Mouse (Mus musculus): ENCODE measurements around the gene Upk1a. TPM values are rescaled to one million over a fixed set of nuclear protein-coding genes. Genes with fewer than 3 reads are reported as not detected.

Gene Upk1a
- total RNA-seq, 1 experiment from 2014 or later, result not detected

DNA sequence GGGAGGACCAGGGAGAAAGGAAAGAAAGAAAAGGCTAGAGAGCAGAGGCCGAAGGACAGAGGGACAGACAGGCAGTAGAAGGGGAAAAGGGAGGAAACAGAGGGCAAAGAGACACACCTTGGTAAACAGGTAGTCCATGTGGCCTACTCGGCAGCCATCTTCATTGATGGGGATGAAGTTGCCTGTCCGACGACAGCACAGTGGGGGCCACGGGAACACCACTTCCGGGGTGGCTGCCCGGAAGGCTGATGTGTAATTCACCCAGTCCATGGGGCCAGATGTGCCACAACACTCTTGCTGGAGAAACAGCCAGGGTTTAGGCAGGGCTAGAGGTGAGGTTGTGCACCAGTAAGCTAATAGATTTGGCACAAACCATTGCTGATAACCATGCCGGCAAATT lies 7.7 kb downstream of the Upk1a start:
- no peak for ATAC-seq (replicated peaks; ENCODE audit: low read depth, poor library complexity, severe bottlenecking)

- no peak for ATAC-seq (replicated peaks; ENCODE audit: low read depth, poor library complexity, severe bottlenecking)
These were observed 8.2 kb downstream of the Upk1a start for GRCm38 (mm10) chr7:30604424-30604823.

GRCm38 (mm10) chr7:30602583-30602982 lies 10.1 kb downstream of the Upk1a start:
- no peak for ATAC-seq (replicated peaks; ENCODE audit: low read depth, poor library complexity, severe bottlenecking)

- no peak for ATAC-seq (replicated peaks; ENCODE audit: low read depth, poor library complexity, severe bottlenecking)
These were observed 12.0 kb downstream of the Upk1a start for GRCm38 (mm10) chr7:30600651-30601050.

- ATAC-seq (replicated peaks; ENCODE audit: low read depth, poor library complexity, severe bottlenecking), result peak; percentile 99
These were observed 12.7 kb downstream of the Upk1a start for GRCm38 (mm10) chr7:30599933-30600353.

DNA sequence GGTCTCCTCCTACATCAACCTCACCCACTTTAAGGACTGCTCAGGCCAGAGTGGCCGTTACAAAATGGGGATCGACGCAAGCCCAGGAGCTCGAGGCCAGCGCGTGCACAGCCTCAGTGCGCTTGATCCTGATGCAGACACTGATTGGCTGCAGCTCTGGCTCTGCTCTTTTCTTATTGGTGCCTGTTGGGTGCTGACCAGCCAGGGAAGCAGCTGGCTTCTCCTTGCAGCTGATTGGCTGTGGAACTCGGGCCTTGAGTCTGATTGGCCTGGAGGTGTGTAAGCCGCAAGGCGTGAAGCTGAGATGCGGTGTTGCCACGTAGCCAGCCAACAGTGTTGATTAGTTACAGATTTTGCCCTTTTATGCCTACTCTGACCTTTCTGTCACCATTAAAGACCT lies 13.9 kb downstream of the Upk1a start, which contains the start of gene Zbtb32:
Zbtb32 (minus strand) TSS at position 124 of the 400 bp plus-strand sequence.
- ATAC-seq (replicated peaks; ENCODE audit: low read depth, poor library complexity, severe bottlenecking), result no peak

GRCm38 (mm10) chr7:30596811-30597210 lies 15.8 kb downstream of the Upk1a start:
- ATAC-seq (replicated peaks; ENCODE audit: low read depth, poor library complexity, severe bottlenecking), result no peak

GRCm38 (mm10) chr7:30596093-30596492 lies 16.6 kb downstream of the Upk1a start:
- ATAC-seq (replicated peaks; ENCODE audit: low read depth, poor library complexity, severe bottlenecking), result no peak

GRCm38 (mm10) chr7:30594510-30595024 lies 18.1 kb downstream of the Upk1a start:
- ATAC-seq (replicated peaks; ENCODE audit: low read depth, poor library complexity, severe bottlenecking), result no peak

GRCm38 (mm10) chr7:30593579-30594509 lies 18.8 kb downstream of the Upk1a start:
- no peak for ATAC-seq (replicated peaks; ENCODE audit: low read depth, poor library complexity, severe bottlenecking)

DNA sequence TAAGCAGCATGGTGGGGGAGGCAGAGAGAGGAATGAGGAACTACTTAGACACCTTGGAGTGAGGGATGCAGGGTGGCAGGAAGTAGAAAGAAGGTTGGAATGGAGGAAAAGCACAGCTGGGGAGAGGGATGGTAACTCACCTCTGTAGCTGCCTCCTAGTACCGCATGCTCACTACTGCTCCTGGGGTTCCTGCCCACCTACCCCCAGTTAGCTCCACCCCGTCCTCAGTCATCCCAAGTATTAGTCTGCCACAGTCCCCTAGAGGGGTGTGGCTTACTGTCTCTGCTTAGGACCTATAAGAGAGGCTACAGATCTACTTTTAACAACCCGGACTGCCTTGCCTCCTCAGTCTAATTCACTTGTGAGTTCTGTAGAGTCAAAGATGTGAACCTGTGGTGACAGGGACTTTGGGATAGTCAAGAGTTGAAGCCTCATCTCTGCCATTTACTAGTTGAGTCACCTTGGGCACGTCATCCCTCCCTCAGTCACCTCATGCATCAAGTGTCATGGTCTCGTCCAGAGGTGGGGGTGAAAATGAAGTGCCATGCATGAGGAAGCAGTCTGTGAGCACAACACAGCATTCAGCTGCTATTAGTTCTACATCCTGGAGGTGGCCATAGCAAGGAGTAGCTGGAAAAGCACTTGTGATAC lies 19.7 kb downstream of the Upk1a start:
- ATAC-seq (replicated peaks; ENCODE audit: low read depth, poor library complexity, severe bottlenecking), result no peak

GRCm38 (mm10) chr7:30591605-30591951 lies 21.1 kb downstream of the Upk1a start:
- no peak for ATAC-seq (replicated peaks; ENCODE audit: low read depth, poor library complexity, severe bottlenecking)

GRCm38 (mm10) chr7:30590927-30591604 lies 21.6 kb downstream of the Upk1a start:
- no peak for ATAC-seq (replicated peaks; ENCODE audit: low read depth, poor library complexity, severe bottlenecking)

GRCm38 (mm10) chr7:30589435-30590301 lies 23.0 kb downstream of the Upk1a start:
- peak; percentile 63 for ATAC-seq (replicated peaks; ENCODE audit: low read depth, poor library complexity, severe bottlenecking)

DNA sequence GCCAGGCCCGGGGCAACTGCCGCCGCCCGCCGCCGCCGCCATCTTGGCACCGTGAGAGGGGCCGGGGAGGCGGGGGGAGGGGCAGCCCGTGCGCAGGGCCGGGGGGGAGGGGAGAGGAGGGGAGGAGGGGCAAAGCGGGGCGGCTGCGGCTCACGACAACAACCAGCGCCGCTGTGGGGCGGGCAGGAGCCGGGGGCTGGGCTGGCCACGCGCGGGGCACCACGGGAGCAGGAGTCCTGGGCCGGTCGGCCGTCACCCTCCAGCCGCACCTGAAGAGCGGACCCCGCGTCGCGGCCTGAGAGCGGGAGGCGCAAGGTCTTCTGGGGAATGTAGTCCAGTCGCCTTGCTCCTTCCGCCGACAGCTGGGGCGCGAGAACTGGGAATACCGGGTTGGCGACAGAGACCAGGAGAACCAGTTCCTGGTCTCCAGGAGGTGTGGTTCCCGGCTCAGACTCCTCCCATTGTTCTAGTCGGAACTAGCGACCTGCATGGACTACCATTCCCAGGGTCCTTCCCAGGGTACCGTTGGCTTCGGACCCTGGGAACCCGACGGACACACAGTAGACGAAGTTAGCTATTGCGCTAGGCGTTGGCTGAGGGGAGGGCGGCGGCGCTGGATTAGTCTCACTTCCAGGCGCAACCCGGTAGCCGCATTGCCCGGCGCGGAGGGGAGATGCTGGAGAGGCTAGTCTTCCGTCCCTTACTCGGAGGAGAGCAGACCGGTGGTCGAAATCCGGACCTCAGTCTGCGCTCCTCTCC lies 23.8 kb downstream of the Upk1a start, which contains the start of gene Kmt2b:
Kmt2b (minus strand) TSS at position 51 of the 759 bp plus-strand sequence.
- ATAC-seq (replicated peaks; ENCODE audit: low read depth, poor library complexity, severe bottlenecking), result peak; percentile 78

DNA sequence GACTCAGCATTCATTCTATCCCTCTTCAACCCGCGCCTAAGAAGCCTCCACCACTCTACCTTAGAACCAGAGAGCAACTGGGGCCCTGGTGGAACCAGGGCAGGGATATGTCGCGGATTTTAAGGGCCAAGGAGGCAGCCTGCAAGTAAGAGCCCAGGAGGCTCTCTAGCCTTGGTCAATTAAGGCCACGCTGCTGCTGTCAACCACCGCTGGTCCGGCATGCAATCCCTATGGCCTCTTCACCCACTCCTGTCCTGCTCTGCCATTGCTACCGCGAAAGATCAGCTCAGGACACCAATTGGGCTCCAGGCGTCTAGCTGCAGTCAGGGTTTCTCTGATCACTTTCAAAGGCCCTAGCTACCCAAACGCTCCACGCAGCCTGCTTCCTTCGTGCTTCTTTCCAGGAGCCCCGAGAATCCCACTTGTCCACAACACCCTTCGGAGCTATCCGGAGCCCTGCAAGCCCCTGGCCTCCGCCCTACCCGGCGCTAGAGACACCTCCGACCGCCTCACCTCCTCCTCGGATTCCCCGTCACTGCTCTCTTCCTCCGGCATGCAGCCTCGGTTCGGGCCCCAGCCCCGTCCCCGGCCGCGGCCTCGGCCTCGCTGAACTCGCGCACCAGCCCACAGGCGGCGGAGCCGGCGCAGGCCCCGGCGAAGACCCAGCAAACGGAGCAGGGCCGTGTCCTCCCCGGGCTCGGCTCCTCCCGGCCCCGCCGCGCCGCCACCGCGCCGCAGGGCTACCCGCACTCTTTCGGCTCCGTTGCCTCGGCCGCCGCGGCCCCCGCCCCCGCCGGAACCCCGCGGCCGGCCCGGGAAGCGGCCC lies 24.6 kb downstream of the Upk1a start:
- no peak for ATAC-seq (replicated peaks; ENCODE audit: low read depth, poor library complexity, severe bottlenecking)

- ATAC-seq (replicated peaks; ENCODE audit: low read depth, poor library complexity, severe bottlenecking), result no peak
These were observed 26.1 kb downstream of the Upk1a start for GRCm38 (mm10) chr7:30586455-30587020.

DNA sequence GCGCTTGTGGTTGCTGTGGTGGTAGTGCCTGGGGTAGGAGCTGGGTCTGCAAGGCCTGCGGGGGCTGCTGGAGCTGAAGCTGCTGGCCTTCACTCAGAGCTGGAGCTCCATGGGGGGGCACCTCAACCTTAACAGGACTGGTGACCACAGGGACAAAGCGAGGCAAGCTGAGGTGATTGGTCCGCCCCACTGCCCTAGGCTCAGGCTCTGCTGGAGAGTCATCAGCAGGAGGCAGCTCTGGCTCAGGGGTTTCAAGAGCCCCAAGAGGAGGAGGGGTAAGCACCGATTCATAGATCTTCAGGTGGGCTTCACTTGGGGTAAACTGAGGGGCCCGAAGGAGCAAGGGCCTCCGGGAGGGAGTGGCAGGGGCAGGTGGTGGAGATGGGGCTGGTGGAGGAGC lies 27.5 kb downstream of the Upk1a start:
- no peak for ATAC-seq (replicated peaks; ENCODE audit: low read depth, poor library complexity, severe bottlenecking)

Measured in common myeloid progenitor, adult 5-6 weeks (primary cell).